Mouse (Mus musculus) liver, adult 2 months (tissue): ENCODE measurements around the gene Fbxl3. TPM values are rescaled to one million over a fixed set of nuclear protein-coding genes. Genes with fewer than 3 reads are reported as not detected.
A peak's percentile ranks its signal among the peaks of the same experiment; 100 is the strongest.

Source experiments
- DNase-seq: peaks from one replicate; pipeline ENCODE4 v3.0.0-alpha.2; 2011; ENCODE audit warnings: low read depth, low spot score; ENCODE audit errors: extremely low read depth
- H3K27ac ChIP-seq: fragments of 200-500 bp; replicated peaks from 2 replicates; pipeline ENCODE4 v1.5.1; 2012; ENCODE audit warnings: low read depth, mild to moderate bottlenecking, control low read depth, inconsistent platforms, low read length; ENCODE audit not compliant: insufficient read depth
- H3K27me3 ChIP-seq: fragments of 200-500 bp; 2 replicates; pipeline ENCODE4 v1.6.1; 2012; ENCODE audit warnings: mild to moderate bottlenecking, moderate library complexity, low read length, inconsistent platforms; ENCODE audit not compliant: control insufficient read depth, insufficient read depth
- H3K36me3 ChIP-seq: fragments of 200-500 bp; 2 replicates; pipeline ENCODE4 v1.6.1; 2012; ENCODE audit warnings: low read length, inconsistent platforms; ENCODE audit not compliant: control insufficient read depth, insufficient read depth
- H3K4me1 ChIP-seq: fragments of 200-500 bp; 2 replicates; pipeline ENCODE4 v1.6.1; 2011; ENCODE audit warnings: low read length; ENCODE audit not compliant: control insufficient read depth, insufficient read depth
- H3K4me3 ChIP-seq: fragments of 200-500 bp; 2 replicates; pipeline ENCODE4 v1.5.1; 2011; ENCODE audit warnings: low read depth, mild to moderate bottlenecking, control low read depth, low read length, moderate library complexity; ENCODE audit not compliant: insufficient read depth
- H3K79me2 ChIP-seq: fragments of 200-500 bp; 2 replicates; pipeline ENCODE4 v1.6.1; 2012; ENCODE audit warnings: inconsistent platforms, mild to moderate bottlenecking, low read length, moderate library complexity; ENCODE audit not compliant: control insufficient read depth, insufficient read depth
- H3K9ac ChIP-seq: fragments of 200-500 bp; 2 replicates; pipeline ENCODE4 v1.6.1; 2012; ENCODE audit warnings: low read depth, mild to moderate bottlenecking, control low read depth, inconsistent platforms, low read length
- CTCF ChIP-seq: fragments of 200-500 bp; IDR thresholded peaks from 2 replicates; pipeline ENCODE4 v1.5.1; 2011; ENCODE audit warnings: low read depth, low read length, control low read depth
- POLR2A ChIP-seq: fragments of 200-500 bp; IDR thresholded peaks from 2 replicates; pipeline ENCODE4 v1.6.1; 2011; ENCODE audit warnings: low read length, control low read depth; ENCODE audit not compliant: insufficient read depth; ENCODE audit errors: extremely low read depth
- WGBS: fragments of 180-500 bp; shearing (Covaris S2); methylation state at CpG from one replicate; pipeline ENCODE4 v1.1.7; 2018; 5-methylcytosine and 5-hydroxymethylcytosine counted together
- polyA plus RNA-seq: library from polyadenylated mRNA; depleted of rRNA; stranded (reverse); fragments of >200 nt; gene quantifications from 2 replicates; pipeline ENCODE4 v1.2.3, GENCODE M21; 2012; rRNA removed
- total RNA-seq: library from RNA; depleted of rRNA; stranded (reverse); fragments of >200 nt; gene quantifications from 2 replicates; pipeline ENCODE4 v1.2.3, GENCODE M21; 2014; rRNA removed

The Fbxl3 gene
- total RNA-seq: 51.0 and 51.1 TPM in 2 replicates
- polyA plus RNA-seq: 25.6 and 27.9 TPM in 2 replicates

- peaks cover 6% of the 10 kb centered on the region for H3K36me3 ChIP-seq
- peak within 1 kb of the TSS; percentile 97 for H3K27ac ChIP-seq
- H3K9ac ChIP-seq: peak within 1 kb of the TSS; percentile 99
- DNase-seq: peak; percentile 94
- TF ChIP-seq CTCF (no peak), POLR2A (0 out of 2 replicates have a peak, but pooled peaks have one; percentile 29)
- peaks cover 15% of the 10 kb centered on the region for H3K4me1 ChIP-seq
- peak within 1 kb of the TSS; percentile 93 for H3K4me3 ChIP-seq
- H3K27me3 ChIP-seq: no peaks in the 10 kb centered on the region
- peaks cover 20% of the 10 kb centered on the region for H3K79me2 ChIP-seq
- WGBS: under 1% methylated on average over 81 of the region's 88 CpGs
These were observed at the start of gene Fbxl3 for GRCm38 (mm10) chr14:103099238-103099933. TSS of gene Fbxl3 (minus strand) at chr14:103099566.

GRCm38 (mm10) chr14:103131991-103132390, 32.6 kb upstream of the Fbxl3 start:
- DNase-seq: peak; percentile 29
- no peak overlapping the region for H3K9ac ChIP-seq
- H3K4me1 ChIP-seq: no peaks in the 10 kb centered on the region
- TF ChIP-seq CTCF (peak; percentile 73), POLR2A (no peak)
- WGBS: 85% methylated on average over 2 of the region's 2 CpGs
- no peaks in the 10 kb centered on the region for H3K79me2 ChIP-seq
- H3K36me3 ChIP-seq: peaks cover 43% of the 10 kb centered on the region
- no peaks in the 10 kb centered on the region for H3K27me3 ChIP-seq
- H3K4me3 ChIP-seq: no peak overlapping the region
- H3K27ac ChIP-seq: no peak overlapping the region

GRCm38 (mm10) chr14:103125756-103126155, 26.4 kb upstream of the Fbxl3 start:
- 91% methylated on average over 6 of the region's 6 CpGs for WGBS
- peaks cover 43% of the 10 kb centered on the region for H3K36me3 ChIP-seq
- no peak for TF ChIP-seq CTCF
- no peak for TF ChIP-seq POLR2A

GRCm38 (mm10) chr14:103114994-103115670, 15.8 kb upstream of the Fbxl3 start:
- TF ChIP-seq CTCF: no peak
- no peak for TF ChIP-seq POLR2A
- peak; percentile 57 for DNase-seq
- H3K27me3 ChIP-seq: no peaks in the 10 kb centered on the region
- no peak overlapping the region for H3K4me3 ChIP-seq
- H3K79me2 ChIP-seq: no peaks in the 10 kb centered on the region; the same call in 1 of the 2 replicates
- WGBS: 97% methylated on average over 3 of the region's 3 CpGs
- peaks cover 4% of the 10 kb centered on the region; the same call in 1 of the 2 replicates for H3K4me1 ChIP-seq
- no peak overlapping the region for H3K9ac ChIP-seq
- peaks cover 27% of the 10 kb centered on the region for H3K36me3 ChIP-seq
- H3K27ac ChIP-seq: no peak overlapping the region

More at GRCm38 (mm10) chr14:103125756-103126155, 26.4 kb upstream of the Fbxl3 start:
- no peak overlapping the region for H3K4me3 ChIP-seq
- H3K27ac ChIP-seq: no peak overlapping the region
- DNase-seq: no peak
- no peaks in the 10 kb centered on the region for H3K4me1 ChIP-seq
- no peaks in the 10 kb centered on the region for H3K79me2 ChIP-seq
- H3K9ac ChIP-seq: no peak overlapping the region
- no peaks in the 10 kb centered on the region for H3K27me3 ChIP-seq

GRCm38 (mm10) chr14:103112606-103113363, 13.4 kb upstream of the Fbxl3 start:
- Histone ChIP-seq H3K27me3 (no peaks in the 10 kb centered on the region), H3K9ac (no peak overlapping the region), H3K79me2 (no peaks in the 10 kb centered on the region), H3K36me3 (peaks cover 21% of the 10 kb centered on the region), H3K4me3 (no peak overlapping the region), H3K27ac (no peak overlapping the region), H3K4me1 (peaks cover 4% of the 10 kb centered on the region; the same call in 1 of the 2 replicates)
- WGBS: 71% methylated on average over 3 of the region's 3 CpGs
- no peak for DNase-seq
- TF ChIP-seq POLR2A (no peak), CTCF (no peak)
